17 mouse cellular contexts compared by ENCODE assay signal in the genomic region with DNA sequence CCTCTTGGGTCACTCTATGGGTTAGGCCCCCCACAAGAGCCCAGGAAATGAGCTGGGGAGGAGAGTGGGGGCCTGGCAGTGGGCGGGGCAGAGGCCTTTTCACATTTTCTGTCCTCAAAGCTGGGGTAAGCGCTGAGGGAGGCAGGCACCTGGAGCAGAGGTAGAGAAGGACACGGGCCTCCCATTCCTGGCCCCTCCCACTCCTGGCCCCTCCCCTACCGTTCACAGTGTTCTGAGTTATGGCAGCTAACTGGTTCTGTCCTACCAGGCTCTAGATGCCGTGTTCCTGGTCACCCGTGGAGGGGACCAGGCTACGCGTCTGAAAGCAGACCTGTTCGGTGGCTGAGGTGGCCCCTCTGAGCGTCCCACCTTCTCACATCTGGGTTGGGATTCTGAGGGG. TPM values are rescaled to one million over a fixed set of nuclear protein-coding genes. Genes with fewer than 3 reads are reported as not detected.
DNase-seq lines count a peak whose midpoint lies in the region; ATAC-seq and TF ChIP-seq lines count a peak whose summit lies in the region.
"Had no signal": no experiment of that assay in that cellular context is flagged by ENCODE, and none has a peak within 500 bp of the region (broad histone marks: within the 10 kb centered on the region; RNA-seq: fewer than 3 reads in every experiment).

No protein-coding gene starts in this region.

- intact Hi-C loops in left cerebral cortex, postnatal 4 days (cut with DNase I): no loop called here

- no peak for TF ChIP-seq CTCF in E14TG2a.4 (conservative IDR thresholded peaks at IDR 0.05; ENCODE audit: low read length)

- H3K4me3 ChIP-seq in forebrain, embryonic 10.5 days: no peak overlapping the region
- H3K4me3 ChIP-seq in forebrain, embryonic 15.5 days: no peak overlapping the region
- H3K4me3 ChIP-seq in kidney, embryonic 15.5 days (replicated peaks): no peak overlapping the region
- H3K4me3 ChIP-seq in E14TG2a.4 (replicated peaks; ENCODE audit: low read length): peak overlapping the region; percentile 78
- H3K4me3 ChIP-seq in embryonic facial prominence, embryonic 13.5 days: no peak overlapping the region
- H3K4me3 ChIP-seq: forebrain, embryonic 12.5 days; lung, embryonic 15.5 days; neural tube, embryonic 13.5 days had no signal

- no peak overlapping the region for H3K9ac ChIP-seq in forebrain, embryonic 15.5 days (replicated peaks)
- no peak overlapping the region for H3K9ac ChIP-seq in kidney, embryonic 15.5 days
- H3K9ac ChIP-seq in embryonic facial prominence, embryonic 13.5 days: 0 out of 2 replicates have a peak overlapping the region, but pooled peaks have one; percentile 22
- H3K9ac ChIP-seq: forebrain, embryonic 12.5 days; lung, embryonic 15.5 days; neural tube, embryonic 13.5 days had no signal

- H3K4me1 ChIP-seq in forebrain, embryonic 10.5 days: peaks cover 62% of the 10 kb centered on the region
- H3K4me1 ChIP-seq in forebrain, embryonic 15.5 days: peaks cover 6% of the 10 kb centered on the region; the same call in 1 of the 2 replicates
- peaks cover 51% of the 10 kb centered on the region for H3K4me1 ChIP-seq in kidney, embryonic 15.5 days
- H3K4me1 ChIP-seq in E14TG2a.4 (replicated peaks; ENCODE audit: low read depth, low read length): peaks cover 89% of the 10 kb centered on the region
- peaks cover 48% of the 10 kb centered on the region for H3K4me1 ChIP-seq in embryonic facial prominence, embryonic 13.5 days

- peaks cover 49% of the 10 kb centered on the region for H3K36me3 ChIP-seq in forebrain, embryonic 10.5 days (replicated peaks)
- H3K36me3 ChIP-seq in forebrain, embryonic 15.5 days: no peaks in the 10 kb centered on the region
- peaks cover 42% of the 10 kb centered on the region for H3K36me3 ChIP-seq in kidney, embryonic 15.5 days
- H3K36me3 ChIP-seq in E14TG2a.4 (ENCODE audit: insufficient read depth, low read length): no peaks in the 10 kb centered on the region
- H3K36me3 ChIP-seq in embryonic facial prominence, embryonic 13.5 days: peaks cover 58% of the 10 kb centered on the region
- H3K36me3 ChIP-seq: forebrain, embryonic 12.5 days; neural tube, embryonic 13.5 days had no signal

- H3K9me3 ChIP-seq in forebrain, embryonic 10.5 days: no peaks in the 10 kb centered on the region
- no peaks in the 10 kb centered on the region for H3K9me3 ChIP-seq in forebrain, embryonic 15.5 days
- H3K9me3 ChIP-seq in kidney, embryonic 15.5 days (replicated peaks): no peaks in the 10 kb centered on the region
- H3K9me3 ChIP-seq in E14TG2a.4 (ENCODE audit: low read length): no peaks in the 10 kb centered on the region
- H3K9me3 ChIP-seq in embryonic facial prominence, embryonic 13.5 days: no peaks in the 10 kb centered on the region
- H3K9me3 ChIP-seq: forebrain, embryonic 12.5 days; lung, embryonic 15.5 days; neural tube, embryonic 13.5 days had no signal

- no peak for DNase-seq in forebrain, embryonic 10.5 days (ENCODE audit: extremely low spot score, low spot score)
- DNase-seq in kidney, adult 11 months: no peak
- no peak for DNase-seq in left cerebral cortex, postnatal 4 days
- DNase-seq in gastrocnemius, postnatal 25 days: no peak
- DNase-seq: cerebellum, adult 11 months; cerebellum, postnatal 25 days; heart, adult 18-20 months; layer of hippocampus, postnatal 36 days; liver had no signal

- no peak for ATAC-seq in forebrain, embryonic 15.5 days (replicated peaks)
- ATAC-seq in kidney, embryonic 15.5 days (replicated peaks; ENCODE audit: low FRiP score): no peak; the same call in 1 of the 2 replicates
- no peak for ATAC-seq in embryonic facial prominence, embryonic 13.5 days (ENCODE audit: insufficient number of reproducible peaks, insufficient read depth, low FRiP score, low TSS enrichment, low read depth)
- ATAC-seq: Patski had no signal

- peak overlapping the region; percentile 64 for H3K27ac ChIP-seq in forebrain, embryonic 10.5 days
- no peak overlapping the region for H3K27ac ChIP-seq in forebrain, embryonic 15.5 days (replicated peaks)
- no peak overlapping the region for H3K27ac ChIP-seq in kidney, embryonic 15.5 days
- H3K27ac ChIP-seq in embryonic facial prominence, embryonic 13.5 days: peak overlapping the region; percentile 69
- H3K27ac ChIP-seq: forebrain, embryonic 12.5 days; neural tube, embryonic 13.5 days had no signal

- 43% methylated on average over 10 of the region's 10 CpGs for WGBS in forebrain, embryonic 10.5 days
- 57% methylated on average over 10 of the region's 10 CpGs for WGBS in forebrain, embryonic 15.5 days
- 40% methylated on average over 10 of the region's 10 CpGs for WGBS in kidney, embryonic 15.5 days
- WGBS in embryonic facial prominence, embryonic 13.5 days: 44% methylated on average over 10 of the region's 10 CpGs

- no peak overlapping the region for H3K4me2 ChIP-seq in forebrain, embryonic 15.5 days (replicated peaks)
- peak overlapping the region; percentile 20; the same call in 1 of the 2 replicates for H3K4me2 ChIP-seq in kidney, embryonic 15.5 days
- no peak overlapping the region for H3K4me2 ChIP-seq in embryonic facial prominence, embryonic 13.5 days
- H3K4me2 ChIP-seq: forebrain, embryonic 12.5 days; lung, embryonic 15.5 days; neural tube, embryonic 13.5 days had no signal

- peaks cover 49% of the 10 kb centered on the region for H3K27me3 ChIP-seq in forebrain, embryonic 10.5 days (ENCODE audit: poor library complexity, severe bottlenecking)
- H3K27me3 ChIP-seq in forebrain, embryonic 15.5 days: 0 out of 2 replicates have a peak, but pooled peaks cover 3% of the 10 kb centered on the region
- H3K27me3 ChIP-seq in kidney, embryonic 15.5 days: peaks cover 44% of the 10 kb centered on the region
- peaks cover 5% of the 10 kb centered on the region for H3K27me3 ChIP-seq in E14TG2a.4 (ENCODE audit: insufficient read depth, low read length)
- no peaks in the 10 kb centered on the region for H3K27me3 ChIP-seq in embryonic facial prominence, embryonic 13.5 days
- H3K27me3 ChIP-seq: lung, embryonic 15.5 days; Patski had no signal

RNA-seq across cellular contexts. Expression of gene Mdfi, which starts 19.0 kb away (rescaled TPM):
- 13.1 and 13.2 TPM in 2 replicates for polyA plus RNA-seq in forebrain, embryonic 10.5 days (2016; fragmentation: Nextera tagmentation; extraction: Ambion mirVana)
- polyA plus RNA-seq in forebrain, embryonic 15.5 days (2015; fragmentation: Nextera tagmentation; extraction: Ambion mirVana): 2.5 and 2.7 TPM in 2 replicates
- polyA plus RNA-seq in kidney, embryonic 15.5 days (2015; fragmentation: Nextera tagmentation; extraction: Ambion mirVana): 7.7 and 12.6 TPM in 2 replicates
- 28.9 and 35.9 TPM in 2 replicates for polyA plus RNA-seq in embryonic facial prominence, embryonic 13.5 days (2015; fragmentation: Nextera tagmentation; extraction: Ambion mirVana)
- total RNA-seq in left cerebral cortex, postnatal 4 days (2021): 1 to 10 TPM; 2.5 to 3.7 TPM
- total RNA-seq in gastrocnemius, postnatal 25 days (2021): 1 to 10 TPM; 1.0 to 1.1 TPM
- polyA plus RNA-seq: Patski had no signal

Comparison
In these comparisons a context has a peak if more than half of its experiments do, and no peak if none do; other contexts are left out.
1. H3K27ac ChIP-seq: peak in forebrain, embryonic 10.5 days (single experiment) and embryonic facial prominence, embryonic 13.5 days (single experiment); none in forebrain, embryonic 15.5 days (single experiment) and kidney, embryonic 15.5 days (single experiment).